Mouse (Mus musculus) limb, embryonic 14.5 days (tissue): ENCODE data around the gene Foxj3. TPM values are rescaled to one million over a fixed set of nuclear protein-coding genes. Genes with fewer than 3 reads are reported as not detected.

Experiments
- ATAC-seq: fragments of 200-750 bp; cut with Nextera tagmentation; 2 replicates; pipeline ENCODE4 v1.8.0; 2017; ENCODE audit warnings: low read depth, moderate number of reproducible peaks, moderate TSS enrichment; ENCODE audit not compliant: low FRiP score
- DNase-seq: peaks from one replicate; pipeline ENCODE4 v3.0.0-alpha.2; 2015; ENCODE audit warnings: low spot score
- H3K27ac ChIP-seq: fragments of 300-500 bp; sonication (generic); replicated peaks from 2 replicates; pipeline ENCODE4 v1.5.1; 2014; ENCODE audit warnings: low read depth, mild to moderate bottlenecking, low read length, moderate library complexity, mixed read lengths
- H3K27me3 ChIP-seq: fragments of 300-500 bp; sonication (generic); 2 replicates; pipeline ENCODE4 v1.6.1; 2014; ENCODE audit warnings: low read length, mixed read lengths; ENCODE audit not compliant: control insufficient read depth, insufficient read depth
- H3K36me3 ChIP-seq: fragments of 300-500 bp; sonication (generic); 2 replicates; pipeline ENCODE4 v1.6.1; 2014; ENCODE audit warnings: mild to moderate bottlenecking, low read length, moderate library complexity, mixed read lengths; ENCODE audit not compliant: control insufficient read depth, insufficient read depth
- H3K4me1 ChIP-seq: fragments of 300-500 bp; sonication (generic); 2 replicates; pipeline ENCODE4 v1.6.1; 2014; ENCODE audit warnings: antibody characterized with exemption, low read length, mixed read lengths; ENCODE audit not compliant: control insufficient read depth, insufficient read depth
- H3K4me2 ChIP-seq: fragments of 300-500 bp; sonication (generic); replicated peaks from 2 replicates; pipeline ENCODE4 v1.6.1; 2014; ENCODE audit warnings: low read depth, mild to moderate bottlenecking, low read length, moderate library complexity; ENCODE audit not compliant: severe bottlenecking
- H3K4me3 ChIP-seq: fragments of 300-500 bp; sonication (generic); replicated peaks from 2 replicates; pipeline ENCODE4 v1.5.1; 2014; ENCODE audit warnings: low read length
- H3K9ac ChIP-seq: fragments of 300-500 bp; sonication (generic); 2 replicates; pipeline ENCODE4 v1.6.1; 2014; ENCODE audit warnings: mild to moderate bottlenecking, low read depth, low read length, moderate library complexity; ENCODE audit not compliant: severe bottlenecking
- H3K9me3 ChIP-seq: fragments of 300-500 bp; sonication (generic); 2 replicates; pipeline ENCODE4 v1.6.1; 2016; ENCODE audit warnings: low read length; ENCODE audit not compliant: control insufficient read depth
- POLR2A ChIP-seq: fragments of 200-500 bp; IDR thresholded peaks from 2 replicates; pipeline ENCODE4 v1.8.0; 2012; ENCODE audit warnings: inconsistent platforms, mild to moderate bottlenecking, moderate library complexity, borderline replicate concordance; ENCODE audit not compliant: insufficient read depth, insufficient read length; ENCODE audit errors: extremely low read depth
- WGBS: fragments of 180-500 bp; shearing (Covaris S2); extraction: QIAGEN DNeasy Blood & Tissue Kit; methylation state at CpG from one replicate; pipeline ENCODE4 v1.1.7; 2014; 5-methylcytosine and 5-hydroxymethylcytosine counted together
- polyA plus RNA-seq, 2 experiments: library from polyadenylated mRNA; depleted of rRNA in 1 of 2; stranded (reverse) in 1 of 2; unstranded in 1 of 2; fragments of >200 nt; fragmentation: Nextera tagmentation in 1 of 2; extraction: Ambion mirVana in 1 of 2; gene quantifications; 2 replicates each; pipeline versions ENCODE4 v1.2.1 to v1.2.3; 2012 to 2014

Foxj3 gene
- polyA plus RNA-seq, 2 experiments = 23.5 to 31.5 TPM

- DNase-seq = peak; percentile 40
Observed at GRCm38 (mm10) chr4:119539836-119540532, 3.2 kb downstream of the Foxj3 start.

GRCm38 (mm10) chr4:119540533-119540890 is 3.7 kb downstream of the Foxj3 start:
- TF ChIP-seq POLR2A = no peak
- ATAC-seq = no peak
- 6% methylated on average over 10 of the region's 10 CpGs for WGBS
- H3K4me1 ChIP-seq = peaks cover 13% of the 10 kb centered on the region
- H3K4me2 ChIP-seq = peak overlapping the region; percentile 64
- no peaks in the 10 kb centered on the region for H3K27me3 ChIP-seq
- no peaks in the 10 kb centered on the region for H3K9me3 ChIP-seq
- H3K4me3 ChIP-seq = peak overlapping the region; percentile 94
- peak; percentile 8 for DNase-seq
- H3K36me3 ChIP-seq = no peaks in the 10 kb centered on the region
- peak overlapping the region; percentile 98 for H3K27ac ChIP-seq
- H3K9ac ChIP-seq = peak overlapping the region; percentile 97

More at GRCm38 (mm10) chr4:119539836-119540532, 3.2 kb downstream of the Foxj3 start:
- Histone ChIP-seq H3K27me3 (no peaks in the 10 kb centered on the region), H3K4me2 (peak overlapping the region; percentile 64), H3K27ac (peak overlapping the region; percentile 98), H3K9ac (peak overlapping the region; percentile 97), H3K36me3 (no peaks in the 10 kb centered on the region), H3K9me3 (no peaks in the 10 kb centered on the region), H3K4me3 (peak overlapping the region; percentile 94), H3K4me1 (peaks cover 13% of the 10 kb centered on the region)
- 0 out of 2 replicates have a peak, but pooled peaks have one; percentile 25 for TF ChIP-seq POLR2A
- ATAC-seq = peak; percentile 85
- 5% methylated on average over 29 of the region's 76 CpGs for WGBS

GRCm38 (mm10) chr4:119550864-119551263 is 14.1 kb downstream of the Foxj3 start:
- peaks cover 7% of the 10 kb centered on the region; the same call in 1 of the 2 replicates for H3K4me1 ChIP-seq
- WGBS = 86% methylated on average over 1 of the region's 1 CpGs
- ATAC-seq (no peak), DNase-seq (no peak)
- H3K36me3 ChIP-seq = no peaks in the 10 kb centered on the region; the same call in 1 of the 2 replicates
- no peak overlapping the region for H3K9ac ChIP-seq
- no peaks in the 10 kb centered on the region for H3K27me3 ChIP-seq
- no peak overlapping the region for H3K4me2 ChIP-seq
- H3K9me3 ChIP-seq = no peaks in the 10 kb centered on the region
- no peak overlapping the region for H3K27ac ChIP-seq
- TF ChIP-seq POLR2A = no peak
- no peak overlapping the region for H3K4me3 ChIP-seq

- no peaks in the 10 kb centered on the region for H3K27me3 ChIP-seq
- DNase-seq (no peak), ATAC-seq (no peak)
- peaks cover 4% of the 10 kb centered on the region; the same call in 1 of the 2 replicates for H3K4me1 ChIP-seq
- no peak overlapping the region for H3K27ac ChIP-seq
- 65% methylated on average over 2 of the region's 2 CpGs for WGBS
- no peaks in the 10 kb centered on the region for H3K9me3 ChIP-seq
- no peak for TF ChIP-seq POLR2A
- no peak overlapping the region for H3K4me2 ChIP-seq
- no peak overlapping the region for H3K4me3 ChIP-seq
- H3K36me3 ChIP-seq = peaks cover under 1% of the 10 kb centered on the region; the same call in 1 of the 2 replicates
- H3K9ac ChIP-seq = no peak overlapping the region
Observed at GRCm38 (mm10) chr4:119555466-119555865, 18.7 kb downstream of the Foxj3 start.

DNA sequence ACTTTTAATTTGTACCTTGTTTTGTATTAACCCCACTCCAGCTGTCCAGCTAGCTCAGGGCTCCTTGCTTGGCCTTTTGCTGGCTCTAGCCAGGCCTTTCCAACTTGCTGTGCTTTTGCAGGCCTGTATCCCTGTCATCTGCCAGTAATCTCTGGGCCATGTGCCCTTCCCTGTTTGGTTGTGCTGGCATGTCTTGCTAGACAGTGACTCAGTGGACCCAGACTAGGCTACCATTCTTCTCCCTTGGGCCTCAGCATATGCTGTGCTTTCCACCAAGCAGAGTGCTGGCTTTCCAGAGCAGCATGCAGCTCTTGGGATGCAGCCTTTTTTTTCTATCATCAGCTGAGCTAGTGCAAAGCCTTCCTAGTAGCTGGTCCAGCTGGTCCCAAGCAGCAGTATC is 26.3 kb downstream of the Foxj3 start:
- TF ChIP-seq POLR2A = no peak
- Histone ChIP-seq H3K4me3 (no peak overlapping the region), H3K27me3 (no peaks in the 10 kb centered on the region), H3K36me3 (peaks cover 9% of the 10 kb centered on the region), H3K4me1 (no peaks in the 10 kb centered on the region), H3K4me2 (no peak overlapping the region), H3K9me3 (peaks cover 5% of the 10 kb centered on the region), H3K9ac (no peak overlapping the region), H3K27ac (no peak overlapping the region)
- no peak for ATAC-seq
- DNase-seq = no peak

- no peak overlapping the region for H3K9ac ChIP-seq
- DNase-seq (no peak), ATAC-seq (no peak)
- peaks cover 5% of the 10 kb centered on the region for H3K9me3 ChIP-seq
- no peaks in the 10 kb centered on the region for H3K27me3 ChIP-seq
- H3K4me3 ChIP-seq = no peak overlapping the region
- H3K27ac ChIP-seq = no peak overlapping the region
- no peaks in the 10 kb centered on the region for H3K4me1 ChIP-seq
- WGBS = 74% methylated on average over 4 of the region's 4 CpGs
- H3K4me2 ChIP-seq = no peak overlapping the region
- no peak for TF ChIP-seq POLR2A
- H3K36me3 ChIP-seq = peaks cover 7% of the 10 kb centered on the region
Observed at GRCm38 (mm10) chr4:119566322-119566835, 29.6 kb downstream of the Foxj3 start.
